ENCODE assay signal across 8 mouse cellular contexts in the genomic region with DNA sequence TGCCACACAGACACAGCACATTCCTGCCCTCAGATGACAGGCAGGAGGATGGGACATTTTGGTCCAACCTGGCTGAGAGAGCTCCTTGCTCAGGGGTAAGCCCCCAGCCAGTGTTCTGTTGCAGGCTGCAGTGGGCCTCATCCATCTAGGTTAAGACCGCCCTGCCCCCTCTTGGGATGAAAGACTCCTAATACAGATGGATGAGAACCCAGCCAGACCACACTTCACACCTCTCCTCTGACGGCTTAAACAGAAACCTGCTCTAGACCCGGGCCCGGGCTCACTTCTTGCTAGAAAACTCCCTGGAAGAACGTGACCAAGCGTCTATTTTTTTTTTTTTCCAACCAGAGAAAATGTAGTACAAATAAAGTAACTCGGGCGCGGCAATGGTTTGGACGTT. TPM values are rescaled to one million over a fixed set of nuclear protein-coding genes. Genes with fewer than 3 reads are reported as not detected.
DNase-seq lines count a peak whose midpoint lies in the region; ATAC-seq lines count a peak whose summit lies in the region.

No protein-coding gene starts in this region.

- no peaks in the 10 kb centered on the region for H3K36me3 ChIP-seq in kidney, embryonic 16.5 days (ENCODE audit: insufficient read depth, low read length)
- no peaks in the 10 kb centered on the region for H3K36me3 ChIP-seq in embryonic facial prominence, embryonic 15.5 days
- H3K36me3 ChIP-seq in intestine, embryonic 16.5 days (ENCODE audit: control insufficient read depth, insufficient read depth, low read length): no peaks in the 10 kb centered on the region
- H3K36me3 ChIP-seq in neural tube, embryonic 15.5 days: no peaks in the 10 kb centered on the region

- 4% methylated on average over 10 of the region's 10 CpGs for whole genome bisulfite sequencing in kidney, embryonic 16.5 days
- 5% methylated on average over 10 of the region's 10 CpGs for WGBS in embryonic facial prominence, embryonic 15.5 days
- WGBS in intestine, embryonic 16.5 days: 2% methylated on average over 10 of the region's 10 CpGs
- 6% methylated on average over 10 of the region's 10 CpGs for WGBS in neural tube, embryonic 15.5 days

- H3K9me3 ChIP-seq in kidney, embryonic 16.5 days (ENCODE audit: low read length): no peaks in the 10 kb centered on the region
- no peaks in the 10 kb centered on the region for H3K9me3 ChIP-seq in embryonic facial prominence, embryonic 15.5 days (replicated peaks)
- no peaks in the 10 kb centered on the region for H3K9me3 ChIP-seq in intestine, embryonic 16.5 days (ENCODE audit: control insufficient read depth, low read length)
- H3K9me3 ChIP-seq in neural tube, embryonic 15.5 days (replicated peaks): no peaks in the 10 kb centered on the region

- DNase-seq in kidney, adult 9 months: no peak
- no peak for DNase-seq in left cerebral cortex, postnatal 25 days (ENCODE audit: low spot score in 2 of 2)
- no peak for DNase-seq in left cerebral cortex, adult 8-10 months (ENCODE audit: low spot score in 2 of 2)
- DNase-seq in lung, adult 18-20 months: no peak

- no peak overlapping the region for H3K27ac ChIP-seq in kidney, embryonic 16.5 days (ENCODE audit: low read length)
- H3K27ac ChIP-seq in embryonic facial prominence, embryonic 15.5 days (replicated peaks): no peak overlapping the region
- H3K27ac ChIP-seq in intestine, embryonic 16.5 days (ENCODE audit: low read length): no peak overlapping the region
- H3K27ac ChIP-seq in neural tube, embryonic 15.5 days (replicated peaks): no peak overlapping the region

- H3K4me1 ChIP-seq in kidney, embryonic 16.5 days (ENCODE audit: insufficient read depth, low read length): peaks cover 30% of the 10 kb centered on the region
- peaks cover 36% of the 10 kb centered on the region for H3K4me1 ChIP-seq in embryonic facial prominence, embryonic 15.5 days
- H3K4me1 ChIP-seq in intestine, embryonic 16.5 days (ENCODE audit: control insufficient read depth, insufficient read depth, low read length): peaks cover 26% of the 10 kb centered on the region
- peaks cover 57% of the 10 kb centered on the region for H3K4me1 ChIP-seq in neural tube, embryonic 15.5 days

- peaks cover 86% of the 10 kb centered on the region for H3K27me3 ChIP-seq in kidney, embryonic 16.5 days (ENCODE audit: insufficient read depth, low read length)
- peaks cover 88% of the 10 kb centered on the region for H3K27me3 ChIP-seq in embryonic facial prominence, embryonic 15.5 days
- H3K27me3 ChIP-seq in intestine, embryonic 16.5 days (replicated peaks; ENCODE audit: control insufficient read depth, insufficient read depth, low read length): peaks cover 79% of the 10 kb centered on the region
- peaks cover 65% of the 10 kb centered on the region for H3K27me3 ChIP-seq in neural tube, embryonic 15.5 days (replicated peaks)

- ATAC-seq in kidney, embryonic 16.5 days (ENCODE audit: low FRiP score, low TSS enrichment): no peak
- no peak for ATAC-seq in embryonic facial prominence, embryonic 15.5 days (ENCODE audit: insufficient number of reproducible peaks, low FRiP score, low TSS enrichment, low read depth)
- ATAC-seq in intestine, embryonic 16.5 days: no peak
- ATAC-seq in neural tube, embryonic 15.5 days (ENCODE audit: low FRiP score): no peak

- peak overlapping the region; percentile 71; the same call in 1 of the 2 replicates for H3K4me3 ChIP-seq in kidney, embryonic 16.5 days (ENCODE audit: low read length)
- H3K4me3 ChIP-seq in embryonic facial prominence, embryonic 15.5 days (replicated peaks): peak overlapping the region; percentile 64
- peak overlapping the region; percentile 17; the same call in 1 of the 2 replicates for H3K4me3 ChIP-seq in intestine, embryonic 16.5 days (ENCODE audit: low read length)
- H3K4me3 ChIP-seq in neural tube, embryonic 15.5 days (replicated peaks): peak overlapping the region; percentile 46; the same call in 1 of the 2 replicates

- H3K4me2 ChIP-seq in kidney, embryonic 16.5 days (replicated peaks; ENCODE audit: low read depth, low read length): peak overlapping the region; percentile 99; the same call in 1 of the 2 replicates
- H3K4me2 ChIP-seq in embryonic facial prominence, embryonic 15.5 days (replicated peaks): peak overlapping the region; percentile 100
- H3K4me2 ChIP-seq in intestine, embryonic 16.5 days (ENCODE audit: low read depth, low read length): no peak overlapping the region
- peak overlapping the region; percentile 95 for H3K4me2 ChIP-seq in neural tube, embryonic 15.5 days

- intact Hi-C loops in left cerebral cortex, postnatal 25 days (cut with DNase I): loop anchor here (2.0 to 5.0 kb wide), 4 partner anchors 97 to 277 kb away; a partner anchor contains a TSS

- no peak overlapping the region for H3K9ac ChIP-seq in kidney, embryonic 16.5 days (replicated peaks; ENCODE audit: low read length)
- no peak overlapping the region for H3K9ac ChIP-seq in embryonic facial prominence, embryonic 15.5 days
- H3K9ac ChIP-seq in intestine, embryonic 16.5 days (ENCODE audit: low read depth, low read length): no peak overlapping the region
- H3K9ac ChIP-seq in neural tube, embryonic 15.5 days (replicated peaks): no peak overlapping the region

RNA-seq across cellular contexts. Expression of a gene that starts 3.0 kb away (rescaled TPM):
- polyA plus RNA-seq in kidney, embryonic 16.5 days (2015; fragmentation: Nextera tagmentation; extraction: Ambion mirVana): 5.1 TPM in 2 replicates
- polyA plus RNA-seq in embryonic facial prominence, embryonic 15.5 days (2015; fragmentation: Nextera tagmentation; extraction: Ambion mirVana): 0.88 and 1.2 TPM in 2 replicates
- polyA plus RNA-seq in intestine, embryonic 16.5 days (2015; fragmentation: Nextera tagmentation; extraction: Ambion mirVana): 0.06 TPM in 1 of 2 replicates, not detected in the other
- polyA plus RNA-seq in neural tube, embryonic 15.5 days (2015; fragmentation: Nextera tagmentation; extraction: Ambion mirVana): 1.3 and 1.7 TPM in 2 replicates
- total RNA-seq in left cerebral cortex, postnatal 25 days (2021): 10 to 100 TPM; 85.4 to 90.5 TPM
- total RNA-seq in left cerebral cortex, adult 8-10 months (2022): 10 to 100 TPM; 71.9 to 82.7 (median 78.9) TPM

Comparison
In these comparisons a context has a peak if more than half of its experiments do, and no peak if none do; other contexts are left out.
1. H3K4me3 ChIP-seq: peak in every context shown above with its lines; median percentile 71 in kidney, embryonic 16.5 days; 64 in embryonic facial prominence, embryonic 15.5 days; 46 in neural tube, embryonic 15.5 days; 17 in intestine, embryonic 16.5 days.